18 mouse cellular contexts compared by ENCODE assay signal in the genomic region with DNA sequence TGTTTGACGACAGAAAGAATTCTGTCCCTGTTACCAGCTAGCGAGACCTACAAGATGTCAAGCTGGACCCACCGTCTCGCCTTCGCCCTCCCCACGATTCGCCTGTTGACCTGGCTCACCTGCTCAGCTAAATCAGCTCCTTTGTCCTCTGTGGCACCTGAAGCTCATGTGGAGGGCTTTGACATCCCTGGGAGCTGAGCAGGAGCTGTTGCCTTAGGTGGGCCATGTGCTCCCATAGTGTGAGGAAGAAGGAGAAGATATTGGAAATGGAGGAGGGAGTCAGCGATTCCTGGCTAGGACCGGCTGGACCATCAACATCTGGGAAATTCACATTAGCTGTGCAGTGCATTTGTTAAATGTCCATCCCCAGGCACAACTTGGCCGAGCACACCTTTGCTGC. TPM values are rescaled to one million over a fixed set of nuclear protein-coding genes. Genes with fewer than 3 reads are reported as not detected.
DNase-seq lines count a peak whose midpoint lies in the region; ATAC-seq and TF ChIP-seq lines count a peak whose summit lies in the region.
"Had no signal": no experiment of that assay in that cellular context is flagged by ENCODE, and none has a peak within 500 bp of the region (broad histone marks: within the 10 kb centered on the region; RNA-seq: fewer than 3 reads in every experiment).

No protein-coding gene starts in this region.

- no peak overlapping the region for H3ac ChIP-seq in myocyte (ENCODE audit: control insufficient read depth, insufficient read length)

- intact Hi-C loops in gastrocnemius, postnatal 14 days (cut with DNase I; ENCODE audit: low total_unique reads) = no loop called here

- no peaks in the 10 kb centered on the region for H3K9me3 ChIP-seq in heart, embryonic 10.5 days
- H3K9me3 ChIP-seq in megakaryocyte, embryonic 14.5 days = 0 out of 2 replicates have a peak, but pooled peaks cover 3% of the 10 kb centered on the region
- H3K9me3 ChIP-seq: embryonic facial prominence, embryonic 10.5 days; embryonic facial prominence, embryonic 12.5 days; forebrain, embryonic 15.5 days had no signal

- H3K27me3 ChIP-seq in heart, embryonic 10.5 days (ENCODE audit: insufficient read depth, poor library complexity, severe bottlenecking) = no peaks in the 10 kb centered on the region
- H3K27me3 ChIP-seq in megakaryocyte, embryonic 14.5 days (replicated peaks) = no peaks in the 10 kb centered on the region
- no peaks in the 10 kb centered on the region for H3K27me3 ChIP-seq in myocyte (ENCODE audit: control insufficient read depth, insufficient read depth, insufficient read length)
- H3K27me3 ChIP-seq: embryonic facial prominence, embryonic 12.5 days; forebrain, embryonic 13.5 days; forebrain, embryonic 15.5 days had no signal

- TF ChIP-seq POLR2A in myocyte (IDR thresholded peaks at IDR 0.05; ENCODE audit: insufficient read length, low read depth) = peak; percentile 16

- peak; percentile 64 for DNase-seq in heart, embryonic 10.5 days (ENCODE audit: low spot score)
- DNase-seq in heart, postnatal 4 days = no peak
- no peak for DNase-seq in gastrocnemius, postnatal 14 days
- DNase-seq: adrenal gland, adult 2 months; adrenal gland, postnatal 10 days; adrenal gland, postnatal 25 days; cerebellum, adult 11-12 months; cerebellum, adult 2 months; cerebellum, adult 9-10 months; cerebellum, postnatal 10 days; cerebellum, postnatal 25 days had no signal

- no peak overlapping the region for H3K4me2 ChIP-seq in myocyte (ENCODE audit: low read depth)
- H3K4me2 ChIP-seq: embryonic facial prominence, embryonic 12.5 days; forebrain, embryonic 13.5 days; forebrain, embryonic 15.5 days had no signal

- no peak overlapping the region for H3K4me3 ChIP-seq in heart, embryonic 10.5 days
- peak overlapping the region; percentile 23 for H3K4me3 ChIP-seq in megakaryocyte, embryonic 14.5 days (replicated peaks)
- no peak overlapping the region for H3K4me3 ChIP-seq in myocyte
- H3K4me3 ChIP-seq: embryonic facial prominence, embryonic 10.5 days; embryonic facial prominence, embryonic 12.5 days; forebrain, embryonic 13.5 days; forebrain, embryonic 15.5 days had no signal

- no peak for ATAC-seq in megakaryocyte, adult 5-6 weeks (ENCODE audit: poor library complexity, severe bottlenecking)
- ATAC-seq: forebrain, embryonic 13.5 days; forebrain, embryonic 15.5 days had no signal

- no peaks in the 10 kb centered on the region for H3K79me2 ChIP-seq in myocyte (ENCODE audit: control insufficient read depth, insufficient read depth)

- peaks cover 76% of the 10 kb centered on the region for H3K36me3 ChIP-seq in heart, embryonic 10.5 days
- peaks cover 74% of the 10 kb centered on the region for H3K36me3 ChIP-seq in megakaryocyte, embryonic 14.5 days (replicated peaks; ENCODE audit: low read length)
- H3K36me3 ChIP-seq in myocyte (ENCODE audit: control insufficient read depth, insufficient read depth) = peaks cover 68% of the 10 kb centered on the region

- H3K4me1 ChIP-seq in heart, embryonic 10.5 days = no peaks in the 10 kb centered on the region
- H3K4me1 ChIP-seq in megakaryocyte, embryonic 14.5 days = peaks cover 24% of the 10 kb centered on the region
- H3K4me1 ChIP-seq: embryonic facial prominence, embryonic 10.5 days; embryonic facial prominence, embryonic 12.5 days; forebrain, embryonic 15.5 days had no signal

- H3K27ac ChIP-seq in heart, embryonic 10.5 days = no peak overlapping the region
- H3K27ac ChIP-seq: embryonic facial prominence, embryonic 10.5 days; embryonic facial prominence, embryonic 12.5 days; forebrain, embryonic 13.5 days; forebrain, embryonic 15.5 days had no signal

- WGBS in heart, embryonic 10.5 days = 94% methylated on average over 10 of the region's 10 CpGs

TF ChIP-seq in myocyte, 11 proteins besides CTCF, POLR2A, EP300 and RAD21:
- TF ChIP-seq MYOD1 (IDR thresholded peaks at IDR 0.05; ENCODE audit: control insufficient read depth in 1 of 3, insufficient read length in 2 of 3, low read depth in 2 of 3) (no peak), CEBPB (IDR thresholded peaks at IDR 0.05; ENCODE audit: insufficient read depth, poor library complexity, severe bottlenecking) (no peak), MAX (IDR thresholded peaks at IDR 0.05; ENCODE audit: low read depth) (no peak), E2F4 (IDR thresholded peaks at IDR 0.05; ENCODE audit: insufficient read depth) (no peak), POLR2AphosphoS2 (IDR thresholded peaks at IDR 0.05; ENCODE audit: insufficient read length, low read depth) (no peak), MYOG (IDR thresholded peaks at IDR 0.05; ENCODE audit: control insufficient read depth in 1 of 3, insufficient read depth in 1 of 3, insufficient read length in 2 of 3, low read depth in 2 of 3) (no peak), TCF12 (IDR thresholded peaks at IDR 0.05; ENCODE audit: insufficient read depth, poor library complexity, severe bottlenecking) (no peak)

RNA-seq across cellular contexts. Expression of gene Klf3, which starts 26.4 kb away (rescaled TPM):
- 49.6 and 61.8 TPM in 2 replicates for polyA plus RNA-seq in heart, embryonic 10.5 days (2016; fragmentation: Nextera tagmentation; extraction: Ambion mirVana)
- total RNA-seq in heart, postnatal 4 days (2021) = 10 to 100 TPM; 73.2 to 76.3 TPM
- 73.1 and 120 TPM in 2 replicates for polyA plus RNA-seq in megakaryocyte, embryonic 14.5 days (2012; ENCODE audit: insufficient read depth, low replicate concordance)
- total RNA-seq in megakaryocyte, adult 5-6 weeks (2015) = 114 and 119 TPM in 2 replicates
- 43.4 and 55.4 TPM in 2 replicates for total RNA-seq in megakaryocyte, adult 5-6 weeks (2017)
- polyA plus RNA-seq in myocyte (2012; fragmentation: generic; extraction: Trizol) = 27.4 TPM
- total RNA-seq in gastrocnemius, postnatal 14 days (2021) = 10 to 100 TPM; 23.7 to 26.6 TPM
